Mouse (Mus musculus) C2C12 (cell line): ENCODE measurements around the gene Klc2. TPM values are rescaled to one million over a fixed set of nuclear protein-coding genes. Genes with fewer than 3 reads are reported as not detected.
"Not testable (repeated sequence)": the region's sequence is repeated elsewhere in the genome, so short reads cannot be mapped to it uniquely, and the experiment has no call there.

ENCODE experiments used
- H3K27me3 ChIP-seq: one replicate; pipeline ENCODE4 v1.6.1; 2011; ENCODE audit not compliant: control insufficient read depth, insufficient read depth, insufficient read length
- H3K36me3 ChIP-seq: one replicate; pipeline ENCODE4 v1.6.1; 2011; ENCODE audit not compliant: control insufficient read depth, insufficient read depth
- H3K4me3 ChIP-seq: one replicate; pipeline ENCODE4 v1.5.1; 2011; ENCODE audit warnings: mild to moderate bottlenecking, control low read depth; ENCODE audit not compliant: poor library complexity, insufficient read depth, severe bottlenecking
- H3K79me2 ChIP-seq: one replicate; pipeline ENCODE4 v1.6.1; 2011; ENCODE audit not compliant: control insufficient read depth, insufficient read depth
- H3K79me3 ChIP-seq: one replicate; pipeline ENCODE4 v1.6.1; 2011; ENCODE audit warnings: low read depth, control low read depth
- H3ac ChIP-seq: one replicate; pipeline ENCODE3; 2011; ENCODE audit warnings: low read depth; ENCODE audit not compliant: control insufficient read depth, insufficient read length
- CEBPB ChIP-seq: IDR thresholded peaks from one replicate; pipeline ENCODE4 v1.6.1; 2011; ENCODE audit warnings: low read depth, mild to moderate bottlenecking, control low read depth, moderate library complexity
- CTCF ChIP-seq: IDR thresholded peaks from one replicate; pipeline ENCODE4 v1.5.1; 2011; ENCODE audit not compliant: control insufficient read depth, insufficient read depth, insufficient read length
- FOSL1 ChIP-seq: IDR thresholded peaks from one replicate; pipeline ENCODE4 v1.8.0; 2011; ENCODE audit warnings: mild to moderate bottlenecking, low read length; ENCODE audit not compliant: poor library complexity, insufficient read depth, severe bottlenecking
- MAX ChIP-seq: IDR thresholded peaks from one replicate; pipeline ENCODE4 v1.6.1; 2011; ENCODE audit warnings: mild to moderate bottlenecking, control low read depth
- MYOD1 ChIP-seq: IDR thresholded peaks from one replicate; pipeline ENCODE4 v1.6.1; 2011; ENCODE audit warnings: low read depth; ENCODE audit not compliant: control insufficient read depth, insufficient read length
- MYOG ChIP-seq: IDR thresholded peaks from one replicate; pipeline ENCODE4 v1.6.1; 2011; ENCODE audit not compliant: control insufficient read depth, insufficient read length; ENCODE audit errors: extremely low read depth
- USF1 ChIP-seq: IDR thresholded peaks from one replicate; pipeline ENCODE4 v1.6.1; 2011; ENCODE audit warnings: low read depth, mild to moderate bottlenecking, control low read depth, moderate library complexity
- polyA plus RNA-seq: library from polyadenylated mRNA; unstranded; fragments of >200 nt; fragmentation: generic; extraction: Trizol; gene quantifications from one replicate; pipeline ENCODE4 v1.2.1, GENCODE M21; 2012; ENCODE audit warnings: missing spikeins

Klc2 gene
- polyA plus RNA-seq, 1 experiment, result 30.5 TPM

DNA sequence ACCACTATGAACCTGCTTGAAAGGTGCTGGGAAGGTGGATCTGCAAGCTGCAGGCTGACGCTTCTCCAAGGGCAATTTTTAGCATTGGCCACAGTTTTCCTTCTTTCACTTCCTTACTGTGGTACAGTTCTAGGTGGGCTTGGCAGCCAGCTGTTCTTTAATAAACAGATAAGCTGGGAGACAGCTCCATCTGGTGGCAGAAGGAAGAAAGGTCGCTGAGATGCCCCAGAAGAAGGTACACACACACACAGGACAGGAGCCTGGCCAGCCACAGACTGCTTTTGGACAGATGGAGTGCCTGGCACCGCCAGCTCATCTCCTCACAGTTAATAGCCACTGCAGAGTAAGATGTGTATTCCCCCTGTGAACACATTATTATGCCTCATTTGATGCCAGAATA is 33.0 kb upstream of the Klc2 start:
- Histone ChIP-seq H3K4me3 (no peak overlapping the region), H3K27me3 (no peaks in the 10 kb centered on the region), H3K79me2 (no peaks in the 10 kb centered on the region), H3K36me3 (no peaks in the 10 kb centered on the region), H3ac (no peak overlapping the region), H3K79me3 (no peaks in the 10 kb centered on the region)
- TF ChIP-seq USF1 (no peak), CTCF (peak; percentile 9)

GRCm38 (mm10) chr19:5150358-5150757 is 32.0 kb upstream of the Klc2 start:
- no peak for TF ChIP-seq CTCF
- TF ChIP-seq MAX, result no peak
- no peaks in the 10 kb centered on the region for H3K27me3 ChIP-seq
- H3K79me2 ChIP-seq, result no peaks in the 10 kb centered on the region
- H3K4me3 ChIP-seq, result no peak overlapping the region
- no peak overlapping the region for H3ac ChIP-seq
- H3K79me3 ChIP-seq, result no peaks in the 10 kb centered on the region
- no peaks in the 10 kb centered on the region for H3K36me3 ChIP-seq

DNA sequence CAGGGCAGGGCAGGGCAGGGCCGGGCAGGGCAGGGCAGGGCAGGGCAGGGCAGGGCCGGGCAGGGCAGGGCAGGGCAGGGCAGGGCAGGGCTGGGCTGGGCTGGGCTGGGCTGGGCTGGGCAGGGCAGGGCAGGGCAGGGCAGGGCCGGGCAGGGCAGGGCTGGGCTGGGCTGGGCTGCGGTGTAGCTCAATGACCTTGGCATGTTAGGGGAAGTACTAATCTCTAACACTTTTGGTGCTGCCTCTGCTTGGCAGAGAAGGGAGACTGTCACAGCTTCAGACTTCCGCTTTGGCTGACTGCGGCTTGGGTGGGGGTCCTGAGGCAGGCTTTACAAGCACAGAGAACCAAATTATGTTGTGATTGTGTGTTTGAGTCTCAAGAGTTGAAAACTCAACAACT is 30.7 kb upstream of the Klc2 start:
- not testable (repeated sequence) for H3K4me3 ChIP-seq, H3K79me2 ChIP-seq, H3K79me3 ChIP-seq, H3K36me3 ChIP-seq, H3K27me3 ChIP-seq, H3ac ChIP-seq

GRCm38 (mm10) chr19:5139640-5140039 is 21.3 kb upstream of the Klc2 start:
- no peak for TF ChIP-seq FOSL1
- no peak for TF ChIP-seq CEBPB
- TF ChIP-seq MAX, result no peak
- TF ChIP-seq MYOD1, result no peak
- no peak for TF ChIP-seq CTCF
- no peak for TF ChIP-seq MYOG
- H3K36me3 ChIP-seq, result no peaks in the 10 kb centered on the region
- no peak overlapping the region for H3K4me3 ChIP-seq
- H3K27me3 ChIP-seq, result no peaks in the 10 kb centered on the region
- no peaks in the 10 kb centered on the region for H3K79me2 ChIP-seq
- H3K79me3 ChIP-seq, result no peaks in the 10 kb centered on the region
- no peak overlapping the region for H3ac ChIP-seq

DNA sequence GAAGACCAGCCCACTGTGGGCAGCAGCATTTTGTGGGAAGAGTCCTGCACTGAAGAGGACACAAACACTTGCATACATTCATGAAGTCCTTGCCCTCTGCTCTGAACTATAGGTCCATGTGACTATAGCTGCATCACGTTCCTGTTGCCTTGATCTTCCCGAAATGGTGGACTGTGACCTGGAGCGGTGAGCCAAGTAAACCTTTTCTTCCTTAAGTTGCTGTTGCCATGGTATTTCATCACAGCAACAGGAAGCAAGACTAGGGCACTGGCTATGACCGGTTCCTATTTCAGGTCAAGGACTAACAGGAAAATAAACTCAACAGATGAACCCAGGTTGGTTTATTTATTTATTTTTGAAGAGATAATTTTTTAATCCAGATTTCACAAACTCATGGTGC is 12.9 kb upstream of the Klc2 start:
- no peak for TF ChIP-seq MAX
- TF ChIP-seq MYOG, result no peak
- TF ChIP-seq FOSL1, result no peak
- no peak for TF ChIP-seq USF1
- no peak for TF ChIP-seq MYOD1
- no peak for TF ChIP-seq CTCF
- TF ChIP-seq CEBPB, result no peak

DNA sequence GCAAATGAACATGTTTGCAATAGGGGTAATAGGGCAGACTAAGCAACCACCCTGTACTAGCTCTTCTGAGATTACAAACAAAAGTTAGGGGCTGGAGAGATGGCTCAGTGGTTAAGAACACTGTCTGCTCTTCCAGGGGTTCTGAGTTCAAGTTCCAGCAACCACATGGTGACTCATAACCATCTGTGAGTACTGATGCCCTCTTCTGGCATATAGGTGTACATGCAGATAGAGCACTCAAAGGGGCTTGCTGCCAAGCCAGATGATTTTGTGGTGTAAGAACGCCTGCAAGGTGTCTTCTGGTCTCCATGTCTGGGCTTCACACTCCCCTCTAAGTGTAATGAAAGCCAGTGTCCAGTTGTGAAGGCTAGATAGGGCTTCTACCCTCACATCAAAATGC is 11.4 kb upstream of the Klc2 start:
- TF ChIP-seq MYOG, result no peak
- TF ChIP-seq CEBPB, result no peak
- no peak for TF ChIP-seq FOSL1
- TF ChIP-seq MYOD1, result no peak
- TF ChIP-seq USF1, result no peak
- no peak for TF ChIP-seq CTCF
- Histone ChIP-seq H3K79me3 (no peaks in the 10 kb centered on the region), H3K79me2 (no peaks in the 10 kb centered on the region), H3K36me3 (no peaks in the 10 kb centered on the region), H3ac (no peak overlapping the region), H3K4me3 (no peak overlapping the region), H3K27me3 (peaks cover 4% of the 10 kb centered on the region)

More for the DNA sequence above, 12.9 kb upstream of the Klc2 start:
- H3ac ChIP-seq, result no peak overlapping the region
- H3K36me3 ChIP-seq, result no peaks in the 10 kb centered on the region
- H3K79me3 ChIP-seq, result no peaks in the 10 kb centered on the region
- no peak overlapping the region for H3K4me3 ChIP-seq
- H3K79me2 ChIP-seq, result no peaks in the 10 kb centered on the region
- H3K27me3 ChIP-seq, result peaks cover 4% of the 10 kb centered on the region
